Mouse (Mus musculus): ENCODE measurements around the gene Nlrp6. TPM values are rescaled to one million over a fixed set of nuclear protein-coding genes. Genes with fewer than 3 reads are reported as not detected.

Gene Nlrp6
- total and polyA plus RNA-seq, 2 experiments from 2014 or later = 0.08 TPM; not detected in 1

DNA sequence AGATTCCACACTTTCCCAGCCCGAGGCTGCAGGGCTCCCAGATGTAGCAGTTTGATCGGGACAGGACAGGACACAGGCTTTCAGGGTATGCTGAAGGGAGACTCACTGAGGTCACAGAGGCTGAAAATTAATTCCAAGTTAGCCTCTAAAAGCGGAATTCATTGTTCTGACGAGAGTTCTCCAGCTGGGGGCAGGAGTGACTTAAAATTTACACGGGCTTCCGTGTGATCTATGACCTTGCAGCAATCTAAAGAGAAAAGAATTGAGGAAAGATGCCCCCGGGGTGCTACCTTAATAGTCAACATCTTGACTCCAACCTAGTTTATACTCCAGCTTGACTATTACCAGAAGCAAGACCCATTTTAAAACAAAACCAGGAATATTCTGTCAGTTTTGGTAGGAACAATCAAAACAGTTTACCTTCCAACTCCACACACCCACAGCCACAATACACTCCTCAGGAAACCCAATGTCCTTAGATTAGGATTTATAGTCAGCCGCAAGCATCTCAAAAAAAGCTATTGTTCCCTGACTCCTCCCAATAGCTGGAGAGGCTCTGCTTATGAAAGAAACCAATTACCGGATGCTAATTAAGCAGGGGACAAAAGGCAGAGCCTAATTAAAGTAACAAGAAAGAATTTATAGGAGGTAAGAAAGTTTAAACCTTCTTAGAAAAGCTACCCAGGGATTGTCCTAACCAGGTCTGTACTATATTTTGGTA lies 38.6 kb downstream of the Nlrp6 start:
- peak; percentile 55 for DNase-seq (ENCODE audit: low spot score)

DNA sequence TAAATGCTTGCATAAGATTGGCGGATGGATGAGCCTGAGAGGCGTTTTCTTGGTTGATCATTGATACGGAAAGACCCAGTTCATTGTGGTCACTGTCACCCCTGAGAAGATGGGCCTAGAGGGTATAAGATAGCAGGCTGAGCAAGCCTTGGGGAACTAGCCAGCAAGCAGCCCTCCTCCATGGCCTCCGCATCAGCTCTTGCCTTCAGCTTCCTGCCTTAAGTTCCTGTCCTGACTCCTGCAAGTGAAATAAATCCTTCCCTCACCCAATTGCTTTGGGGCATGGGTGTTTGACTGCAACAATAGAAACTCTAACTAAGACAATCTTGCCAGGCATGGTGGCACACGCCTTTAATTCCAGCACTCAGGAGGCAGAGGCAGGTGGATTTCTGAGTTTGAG lies 39.3 kb downstream of the Nlrp6 start:
- Histone ChIP-seq H3K9me3 (replicated peaks; ENCODE audit: control insufficient read depth, low read length) (no peaks in the 10 kb centered on the region), H3K4me2 (ENCODE audit: low read depth, low read length) (no peak overlapping the region), H3K4me3 (ENCODE audit: low read depth, low read length) (no peak overlapping the region), H3K36me3 (replicated peaks; ENCODE audit: control insufficient read depth, insufficient read depth, low read length) (no peaks in the 10 kb centered on the region), H3K9ac (replicated peaks; ENCODE audit: low read depth, low read length) (no peak overlapping the region), H3K4me1 (ENCODE audit: control insufficient read depth, insufficient read depth) (peaks cover 6% of the 10 kb centered on the region; the same call in 1 of the 2 replicates), H3K27me3 (ENCODE audit: control insufficient read depth, insufficient read depth, low read length) (no peaks in the 10 kb centered on the region), H3K27ac (ENCODE audit: low read depth) (no peak overlapping the region)
- WGBS = 84% methylated on average over 5 of the region's 5 CpGs
- TF ChIP-seq EP300 (IDR thresholded peaks at IDR 0.05; ENCODE audit: low read depth) (no peak), CTCF (IDR thresholded peaks at IDR 0.05; ENCODE audit: low read depth) (no peak)
- DNase-seq (ENCODE audit: low spot score) (no peak), ATAC-seq (ENCODE audit: insufficient read depth, low read depth) (no peak)

More for the DNA sequence above, 38.6 kb downstream of the Nlrp6 start:
- Histone ChIP-seq H3K36me3 (replicated peaks; ENCODE audit: control insufficient read depth, insufficient read depth, low read length) (no peaks in the 10 kb centered on the region), H3K4me1 (ENCODE audit: control insufficient read depth, insufficient read depth) (peaks cover 11% of the 10 kb centered on the region; the same call in 1 of the 2 replicates), H3K9me3 (replicated peaks; ENCODE audit: control insufficient read depth, low read length) (no peaks in the 10 kb centered on the region), H3K9ac (replicated peaks; ENCODE audit: low read depth, low read length) (no peak overlapping the region), H3K27ac (ENCODE audit: low read depth) (peak overlapping the region; percentile 13; the same call in 1 of the 2 replicates), H3K4me3 (ENCODE audit: low read depth, low read length) (no peak overlapping the region), H3K27me3 (ENCODE audit: control insufficient read depth, insufficient read depth, low read length) (no peaks in the 10 kb centered on the region), H3K4me2 (ENCODE audit: low read depth, low read length) (no peak overlapping the region)
- WGBS = 15% methylated on average over 9 of the region's 9 CpGs
- TF ChIP-seq EP300 (IDR thresholded peaks at IDR 0.05; ENCODE audit: low read depth) (no peak), CTCF (IDR thresholded peaks at IDR 0.05; ENCODE audit: low read depth) (peak; percentile 47)
- no peak for ATAC-seq (ENCODE audit: insufficient read depth, low read depth)

DNA sequence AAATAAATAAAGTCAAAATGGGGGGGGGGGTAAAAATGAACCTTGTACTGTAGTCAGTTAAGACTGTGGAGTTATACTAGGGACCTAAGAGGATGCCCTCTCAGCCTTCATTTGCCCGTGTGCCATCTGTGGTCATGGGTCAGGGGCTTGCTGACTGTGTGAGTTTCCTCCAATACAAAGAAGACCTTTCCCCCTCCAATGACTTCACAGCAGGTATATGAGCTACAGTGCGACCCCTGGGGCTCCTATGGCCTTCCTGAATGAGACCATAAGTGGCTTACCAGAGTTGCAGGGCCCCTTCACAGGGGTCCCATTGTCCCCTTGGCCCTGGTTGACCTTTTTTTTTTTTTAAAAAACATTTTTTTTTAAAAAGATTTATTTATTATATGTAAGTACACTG lies 40.7 kb downstream of the Nlrp6 start:
- Histone ChIP-seq H3K9ac (replicated peaks; ENCODE audit: low read depth, low read length) (no peak overlapping the region), H3K27ac (ENCODE audit: low read depth) (no peak overlapping the region), H3K9me3 (replicated peaks; ENCODE audit: control insufficient read depth, low read length) (no peaks in the 10 kb centered on the region), H3K36me3 (replicated peaks; ENCODE audit: control insufficient read depth, insufficient read depth, low read length) (no peaks in the 10 kb centered on the region), H3K4me2 (ENCODE audit: low read depth, low read length) (no peak overlapping the region), H3K27me3 (ENCODE audit: control insufficient read depth, insufficient read depth, low read length) (no peaks in the 10 kb centered on the region), H3K4me3 (ENCODE audit: low read depth, low read length) (no peak overlapping the region), H3K4me1 (ENCODE audit: control insufficient read depth, insufficient read depth) (peaks cover 1% of the 10 kb centered on the region; the same call in 1 of the 2 replicates)
- no peak for DNase-seq (ENCODE audit: low spot score)
- TF ChIP-seq EP300 (IDR thresholded peaks at IDR 0.05; ENCODE audit: low read depth) (no peak), CTCF (IDR thresholded peaks at IDR 0.05; ENCODE audit: low read depth) (no peak)
- WGBS = 62% methylated on average over 2 of the region's 2 CpGs
- no peak for ATAC-seq (ENCODE audit: insufficient read depth, low read depth)

DNA sequence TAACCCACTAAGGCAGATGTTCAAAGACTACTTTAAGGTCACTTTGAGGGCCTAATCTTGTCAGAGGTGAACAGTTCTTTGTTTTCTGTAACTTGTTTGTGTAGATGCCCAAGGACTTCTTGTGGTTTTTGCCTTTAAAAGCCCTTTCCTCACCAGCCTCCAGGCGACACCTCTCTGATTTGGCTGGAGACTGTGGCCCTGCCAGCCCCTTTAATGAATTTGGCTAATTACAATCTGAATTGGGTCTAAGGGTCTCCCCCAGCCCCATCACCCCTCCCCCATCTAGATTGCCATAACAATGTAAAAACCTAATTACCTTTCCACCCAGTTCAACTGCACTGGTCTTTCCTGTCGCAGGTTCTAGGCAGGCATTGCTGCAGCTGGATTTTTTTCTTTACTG lies 42.0 kb downstream of the Nlrp6 start:
- Histone ChIP-seq H3K9me3 (replicated peaks; ENCODE audit: control insufficient read depth, low read length) (no peaks in the 10 kb centered on the region), H3K9ac (replicated peaks; ENCODE audit: low read depth, low read length) (no peak overlapping the region), H3K4me2 (ENCODE audit: low read depth, low read length) (no peak overlapping the region), H3K27ac (ENCODE audit: low read depth) (no peak overlapping the region), H3K36me3 (replicated peaks; ENCODE audit: control insufficient read depth, insufficient read depth, low read length) (no peaks in the 10 kb centered on the region), H3K27me3 (ENCODE audit: control insufficient read depth, insufficient read depth, low read length) (no peaks in the 10 kb centered on the region), H3K4me3 (ENCODE audit: low read depth, low read length) (no peak overlapping the region), H3K4me1 (ENCODE audit: control insufficient read depth, insufficient read depth) (no peaks in the 10 kb centered on the region)
- ATAC-seq (ENCODE audit: insufficient read depth, low read depth) (no peak), DNase-seq (ENCODE audit: low spot score) (no peak)
- WGBS = 77% methylated on average over 2 of the region's 2 CpGs
- TF ChIP-seq CTCF (IDR thresholded peaks at IDR 0.05; ENCODE audit: low read depth) = no peak
- no peak for TF ChIP-seq EP300 (IDR thresholded peaks at IDR 0.05; ENCODE audit: low read depth)

DNA sequence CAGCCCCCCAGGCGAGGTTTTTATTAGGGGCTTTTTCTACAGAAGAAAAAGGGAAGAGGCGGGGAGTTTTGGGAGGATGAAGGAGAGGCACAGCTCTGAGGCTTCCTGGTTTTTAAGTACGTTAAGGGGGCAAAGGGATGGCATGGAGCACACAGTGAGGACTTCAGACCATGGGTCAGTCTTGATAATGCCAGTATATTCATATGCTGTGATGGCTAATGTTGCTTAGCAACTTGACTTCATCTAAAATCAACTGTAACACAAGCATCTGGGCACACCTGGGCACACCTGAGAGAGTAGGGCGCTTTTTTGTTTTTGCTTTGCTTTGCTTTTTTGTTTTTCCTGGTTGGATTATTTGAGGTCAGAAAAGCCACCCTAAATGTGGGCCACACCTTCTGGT lies 46.2 kb downstream of the Nlrp6 start, which contains the start of gene Ifitm1:
Gene Ifitm1, plus strand, starts transcription at position 301 of the 400 bp plus-strand sequence.
- 0 out of 2 replicates have a peak, but pooled peaks cover 9% of the 10 kb centered on the region for H3K27me3 ChIP-seq (ENCODE audit: control insufficient read depth, insufficient read depth, low read length)
- no peaks in the 10 kb centered on the region for H3K36me3 ChIP-seq (replicated peaks; ENCODE audit: control insufficient read depth, insufficient read depth, low read length)
- no peak for DNase-seq (ENCODE audit: low spot score)
- H3K4me2 ChIP-seq (ENCODE audit: low read depth, low read length) = no peak within 1 kb of the TSS
- H3K4me3 ChIP-seq (ENCODE audit: low read depth, low read length) = no peak within 1 kb of the TSS
- H3K27ac ChIP-seq (ENCODE audit: low read depth) = no peak within 1 kb of the TSS
- H3K9me3 ChIP-seq (replicated peaks; ENCODE audit: control insufficient read depth, low read length) = no peaks in the 10 kb centered on the region
- ATAC-seq (ENCODE audit: insufficient read depth, low read depth) = no peak
- 76% methylated on average over 4 of the region's 4 CpGs for WGBS
- TF ChIP-seq CTCF (IDR thresholded peaks at IDR 0.05; ENCODE audit: low read depth) = no peak
- TF ChIP-seq EP300 (IDR thresholded peaks at IDR 0.05; ENCODE audit: low read depth) = no peak
- no peak within 1 kb of the TSS for H3K9ac ChIP-seq (replicated peaks; ENCODE audit: low read depth, low read length)
- H3K4me1 ChIP-seq (ENCODE audit: control insufficient read depth, insufficient read depth) = peaks cover 6% of the 10 kb centered on the region; the same call in 1 of the 2 replicates
